Mouse (Mus musculus) liver, adult 2 months (tissue): ENCODE data around the gene Cped1.

Experiments
- CTCF ChIP-seq: fragments of 200-500 bp; IDR thresholded peaks from 2 replicates; pipeline ENCODE4 v1.5.1; 2011; ENCODE audit warnings: low read depth, low read length, control low read depth
- POLR2A ChIP-seq: fragments of 200-500 bp; IDR thresholded peaks from 2 replicates; pipeline ENCODE4 v1.6.1; 2011; ENCODE audit warnings: low read length, control low read depth; ENCODE audit not compliant: insufficient read depth; ENCODE audit errors: extremely low read depth

DNA sequence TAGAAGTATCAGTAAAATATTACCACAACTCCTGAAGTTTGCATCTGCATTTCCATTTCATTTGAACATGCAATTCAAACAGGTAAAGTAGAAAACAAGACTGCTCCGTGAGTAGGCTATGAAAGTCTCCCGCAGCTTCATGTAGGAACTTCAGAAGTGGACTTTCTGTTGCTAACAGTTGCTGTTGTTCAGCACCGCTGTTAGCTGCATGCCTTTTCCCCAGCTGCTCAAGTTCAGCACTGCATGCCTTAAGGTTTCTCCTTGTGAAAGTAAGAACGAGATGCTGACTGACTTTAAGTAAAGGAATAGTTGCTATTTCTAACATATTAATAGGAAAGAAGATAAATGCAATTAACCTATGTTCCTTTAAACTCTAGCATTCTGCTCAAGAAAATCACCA lies 306.3 kb downstream of the Cped1 start:
- TF ChIP-seq POLR2A (no peak), CTCF (no peak)
